Mouse (Mus musculus): ENCODE data around the gene Kcnh1. TPM values are rescaled to one million over a fixed set of nuclear protein-coding genes. Genes with fewer than 3 reads are reported as not detected.
A peak's percentile ranks its signal among the peaks of the same experiment; 100 is the strongest.

Gene Kcnh1
- polyA plus RNA-seq, 1 experiment from 2014 or later, result 0.20 TPM

GRCm38 (mm10) chr1:192476704-192477103 is 286.1 kb downstream of the Kcnh1 start:
- H3K9ac ChIP-seq (ENCODE audit: low read length), result no peak overlapping the region
- no peaks in the 10 kb centered on the region for H3K36me3 ChIP-seq (ENCODE audit: control insufficient read depth, insufficient read depth, low read length)
- no peak for ATAC-seq (ENCODE audit: insufficient number of reproducible peaks, insufficient read depth, low FRiP score, low read depth)
- 42% methylated on average over 7 of the region's 7 CpGs for WGBS
- H3K9me3 ChIP-seq (ENCODE audit: control insufficient read depth, low read length), result no peaks in the 10 kb centered on the region
- H3K27ac ChIP-seq (replicated peaks in 1 of 2; ENCODE audit: control insufficient read depth in 1 of 2, insufficient read depth in 1 of 2, low read depth in 2 of 2, low read length in 2 of 2), result 0 out of 4 replicates have a peak overlapping the region, but pooled peaks of 1 of the 2 experiments have one; percentile 2
- peaks cover 2 to 3% of the 10 kb centered on the region in 2 experiments; a peak in 2 of 4 replicates for H3K4me1 ChIP-seq (ENCODE audit: control insufficient read depth in 2 of 2, insufficient read depth in 2 of 2, low read length in 2 of 2)
- H3K27me3 ChIP-seq (ENCODE audit: control insufficient read depth, insufficient read depth, low read length), result no peaks in the 10 kb centered on the region
- H3K4me2 ChIP-seq (ENCODE audit: low read length), result no peak overlapping the region
- H3K4me3 ChIP-seq (ENCODE audit: control insufficient read depth in 1 of 2, insufficient read depth in 1 of 2, low read depth in 1 of 2, low read length in 2 of 2), result no peak overlapping the region

GRCm38 (mm10) chr1:192477556-192477955 is 287.0 kb downstream of the Kcnh1 start:
- Histone ChIP-seq H3K4me2 (ENCODE audit: low read length) (no peak overlapping the region), H3K4me1 (ENCODE audit: control insufficient read depth in 2 of 2, insufficient read depth in 2 of 2, low read length in 2 of 2) (peaks cover 2 to 3% of the 10 kb centered on the region in 2 experiments; a peak in 2 of 4 replicates), H3K4me3 (ENCODE audit: control insufficient read depth in 1 of 2, insufficient read depth in 1 of 2, low read depth in 1 of 2, low read length in 2 of 2) (no peak overlapping the region), H3K36me3 (ENCODE audit: control insufficient read depth, insufficient read depth, low read length) (no peaks in the 10 kb centered on the region), H3K27ac (replicated peaks in 1 of 2; ENCODE audit: control insufficient read depth in 1 of 2, insufficient read depth in 1 of 2, low read depth in 2 of 2, low read length in 2 of 2) (peak overlapping the region; percentile 42 to 48), H3K9me3 (ENCODE audit: control insufficient read depth, low read length) (no peaks in the 10 kb centered on the region), H3K9ac (ENCODE audit: low read length) (no peak overlapping the region), H3K27me3 (ENCODE audit: control insufficient read depth, insufficient read depth, low read length) (no peaks in the 10 kb centered on the region)
- no peak for ATAC-seq (ENCODE audit: insufficient number of reproducible peaks, insufficient read depth, low FRiP score, low read depth)
- WGBS, result 57% methylated on average over 6 of the region's 6 CpGs

- no peaks in the 10 kb centered on the region for H3K36me3 ChIP-seq (ENCODE audit: control insufficient read depth, insufficient read depth, low read length)
- peaks cover 2 to 3% of the 10 kb centered on the region in 2 experiments; a peak in 2 of 4 replicates for H3K4me1 ChIP-seq (ENCODE audit: control insufficient read depth in 2 of 2, insufficient read depth in 2 of 2, low read length in 2 of 2)
- no peak overlapping the region for H3K4me3 ChIP-seq (ENCODE audit: control insufficient read depth in 1 of 2, insufficient read depth in 1 of 2, low read depth in 1 of 2, low read length in 2 of 2)
- ATAC-seq (ENCODE audit: insufficient number of reproducible peaks, insufficient read depth, low FRiP score, low read depth), result no peak
- no peak overlapping the region for H3K4me2 ChIP-seq (ENCODE audit: low read length)
- WGBS, result 46% methylated on average over 5 of the region's 5 CpGs
- no peaks in the 10 kb centered on the region for H3K27me3 ChIP-seq (ENCODE audit: control insufficient read depth, insufficient read depth, low read length)
- H3K9me3 ChIP-seq (ENCODE audit: control insufficient read depth, low read length), result no peaks in the 10 kb centered on the region
- peak overlapping the region; percentile 42 to 48; a peak in 1 of 4 replicates for H3K27ac ChIP-seq (replicated peaks in 1 of 2; ENCODE audit: control insufficient read depth in 1 of 2, insufficient read depth in 1 of 2, low read depth in 2 of 2, low read length in 2 of 2)
- H3K9ac ChIP-seq (ENCODE audit: low read length), result no peak overlapping the region
Observed at GRCm38 (mm10) chr1:192478176-192478575, 287.6 kb downstream of the Kcnh1 start.

GRCm38 (mm10) chr1:192480072-192480784 is 289.7 kb downstream of the Kcnh1 start:
- H3K27ac ChIP-seq (replicated peaks in 1 of 2; ENCODE audit: control insufficient read depth in 1 of 2, insufficient read depth in 1 of 2, low read depth in 2 of 2, low read length in 2 of 2), result no peak overlapping the region
- WGBS, result 76% methylated on average over 8 of the region's 8 CpGs
- peaks cover 2 to 3% of the 10 kb centered on the region in 2 experiments; a peak in 2 of 4 replicates for H3K4me1 ChIP-seq (ENCODE audit: control insufficient read depth in 2 of 2, insufficient read depth in 2 of 2, low read length in 2 of 2)
- no peaks in the 10 kb centered on the region for H3K36me3 ChIP-seq (ENCODE audit: control insufficient read depth, insufficient read depth, low read length)
- no peaks in the 10 kb centered on the region for H3K27me3 ChIP-seq (ENCODE audit: control insufficient read depth, insufficient read depth, low read length)
- no peak for ATAC-seq (ENCODE audit: insufficient number of reproducible peaks, insufficient read depth, low FRiP score, low read depth)
- no peak overlapping the region for H3K9ac ChIP-seq (ENCODE audit: low read length)
- no peak overlapping the region for H3K4me2 ChIP-seq (ENCODE audit: low read length)
- no peaks in the 10 kb centered on the region for H3K9me3 ChIP-seq (ENCODE audit: control insufficient read depth, low read length)
- H3K4me3 ChIP-seq (ENCODE audit: control insufficient read depth in 1 of 2, insufficient read depth in 1 of 2, low read depth in 1 of 2, low read length in 2 of 2), result no peak overlapping the region

GRCm38 (mm10) chr1:192481446-192481845 is 290.9 kb downstream of the Kcnh1 start:
- peaks cover 3 to 4% of the 10 kb centered on the region in 2 experiments; a peak in 2 of 4 replicates for H3K4me1 ChIP-seq (ENCODE audit: control insufficient read depth in 2 of 2, insufficient read depth in 2 of 2, low read length in 2 of 2)
- H3K27ac ChIP-seq (replicated peaks in 1 of 2; ENCODE audit: control insufficient read depth in 1 of 2, insufficient read depth in 1 of 2, low read depth in 2 of 2, low read length in 2 of 2), result no peak overlapping the region
- H3K9me3 ChIP-seq (ENCODE audit: control insufficient read depth, low read length), result no peaks in the 10 kb centered on the region
- H3K9ac ChIP-seq (ENCODE audit: low read length), result no peak overlapping the region
- H3K4me2 ChIP-seq (ENCODE audit: low read length), result no peak overlapping the region
- H3K27me3 ChIP-seq (ENCODE audit: control insufficient read depth, insufficient read depth, low read length), result no peaks in the 10 kb centered on the region
- H3K36me3 ChIP-seq (ENCODE audit: control insufficient read depth, insufficient read depth, low read length), result no peaks in the 10 kb centered on the region
- ATAC-seq (ENCODE audit: insufficient number of reproducible peaks, insufficient read depth, low FRiP score, low read depth), result no peak
- H3K4me3 ChIP-seq (ENCODE audit: control insufficient read depth in 1 of 2, insufficient read depth in 1 of 2, low read depth in 1 of 2, low read length in 2 of 2), result no peak overlapping the region

- no peak overlapping the region for H3K9ac ChIP-seq (ENCODE audit: low read length)
- H3K27me3 ChIP-seq (ENCODE audit: control insufficient read depth, insufficient read depth, low read length), result no peaks in the 10 kb centered on the region
- ATAC-seq (ENCODE audit: insufficient number of reproducible peaks, insufficient read depth, low FRiP score, low read depth), result no peak
- peaks cover 0 to 2% of the 10 kb centered on the region in 2 experiments; a peak in 1 of 4 replicates for H3K4me1 ChIP-seq (ENCODE audit: control insufficient read depth in 2 of 2, insufficient read depth in 2 of 2, low read length in 2 of 2)
- no peaks in the 10 kb centered on the region for H3K9me3 ChIP-seq (ENCODE audit: control insufficient read depth, low read length)
- no peaks in the 10 kb centered on the region for H3K36me3 ChIP-seq (ENCODE audit: control insufficient read depth, insufficient read depth, low read length)
- no peak overlapping the region for H3K4me2 ChIP-seq (ENCODE audit: low read length)
- no peak overlapping the region for H3K27ac ChIP-seq (replicated peaks in 1 of 2; ENCODE audit: control insufficient read depth in 1 of 2, insufficient read depth in 1 of 2, low read depth in 2 of 2, low read length in 2 of 2)
- WGBS, result 67% methylated on average over 3 of the region's 3 CpGs
- H3K4me3 ChIP-seq (ENCODE audit: control insufficient read depth in 1 of 2, insufficient read depth in 1 of 2, low read depth in 1 of 2, low read length in 2 of 2), result no peak overlapping the region
Observed at GRCm38 (mm10) chr1:192485030-192485429, 294.5 kb downstream of the Kcnh1 start.

- no peak for ATAC-seq (ENCODE audit: insufficient number of reproducible peaks, insufficient read depth, low FRiP score, low read depth)
- Histone ChIP-seq H3K27me3 (ENCODE audit: control insufficient read depth, insufficient read depth, low read length) (no peaks in the 10 kb centered on the region), H3K9ac (ENCODE audit: low read length) (no peak overlapping the region), H3K36me3 (ENCODE audit: control insufficient read depth, insufficient read depth, low read length) (no peaks in the 10 kb centered on the region), H3K4me3 (ENCODE audit: control insufficient read depth in 1 of 2, insufficient read depth in 1 of 2, low read depth in 1 of 2, low read length in 2 of 2) (no peak overlapping the region), H3K4me1 (ENCODE audit: control insufficient read depth in 2 of 2, insufficient read depth in 2 of 2, low read length in 2 of 2) (peaks cover 0 to 2% of the 10 kb centered on the region in 2 experiments; a peak in 1 of 4 replicates), H3K9me3 (ENCODE audit: control insufficient read depth, low read length) (no peaks in the 10 kb centered on the region), H3K27ac (replicated peaks in 1 of 2; ENCODE audit: control insufficient read depth in 1 of 2, insufficient read depth in 1 of 2, low read depth in 2 of 2, low read length in 2 of 2) (no peak overlapping the region), H3K4me2 (ENCODE audit: low read length) (no peak overlapping the region)
- 92% methylated on average over 11 of the region's 11 CpGs for WGBS
Observed at GRCm38 (mm10) chr1:192487571-192487970, 297.0 kb downstream of the Kcnh1 start.

All from heart, embryonic 14.5 days (tissue).